Mouse (Mus musculus) lung, postnatal 0 days (tissue): ENCODE data around the gene Abcg5.

Experiments
- CTCF ChIP-seq: IDR thresholded peaks from 2 replicates; pipeline ENCODE4 v1.5.1; 2016; ENCODE audit warnings: antibody characterized with exemption, mild to moderate bottlenecking
- EP300 ChIP-seq: IDR thresholded peaks from 2 replicates; pipeline ENCODE4 v1.6.1; 2016; ENCODE audit warnings: antibody characterized with exemption, mild to moderate bottlenecking, control low read depth

- TF ChIP-seq CTCF = no peak
- no peak for TF ChIP-seq EP300
These were observed 7.6 kb downstream of the Abcg5 start for GRCm38 (mm10) chr17:84675204-84675603.
